Comparison of ENCODE assay signal across 8 mouse cellular contexts in genomic region chr17:23771284-23772218, GRCm38 (mm10). TPM values are rescaled to one million over a fixed set of nuclear protein-coding genes. Genes with fewer than 3 reads are reported as not detected.
A peak's percentile ranks its signal among the peaks of the same experiment; 100 is the strongest.
DNase-seq lines count a peak whose midpoint lies in the region; ATAC-seq lines count a peak whose summit lies in the region.

TSS of gene Flywch1 (minus strand) at chr17:23771602.

- DNase-seq in Muller cell, postnatal 12 days (ENCODE audit: inconsistent ontology term) = peak; percentile 97
- peak; percentile 100 for DNase-seq in cerebellum, adult 9-11 months
- DNase-seq in frontal cortex, adult 2 months (ENCODE audit: extremely low spot score in 1 of 2, low spot score in 1 of 2) = peak; percentile 99
- DNase-seq in hindbrain, embryonic 11.5 days (ENCODE audit: low spot score) = peak; percentile 99
- DNase-seq in layer of hippocampus, postnatal 10 days (ENCODE audit: low spot score in 2 of 2) = peak; percentile 98 to 99
- DNase-seq in lung, postnatal 10 days = peak; percentile 99
- DNase-seq in ovary, postnatal 36 days (ENCODE audit: low spot score) = peak; percentile 96
- peak; percentile 97 for DNase-seq in thymus, postnatal 25 days

- H3K4me1 ChIP-seq in hindbrain, embryonic 11.5 days (replicated peaks; ENCODE audit: control insufficient read depth, insufficient read depth, low read length) = no peaks in the 10 kb centered on the region

- H3K4me2 ChIP-seq in hindbrain, embryonic 11.5 days (replicated peaks; ENCODE audit: low read depth, low read length) = peak within 1 kb of the TSS; percentile 36

- no peaks in the 10 kb centered on the region for H3K27me3 ChIP-seq in hindbrain, embryonic 11.5 days (ENCODE audit: control insufficient read depth, insufficient read depth, low read length)

- H3K9ac ChIP-seq in hindbrain, embryonic 11.5 days (ENCODE audit: low read depth, low read length) = peak within 1 kb of the TSS; percentile 87

- ATAC-seq in hindbrain, embryonic 11.5 days (ENCODE audit: low FRiP score) = peak; percentile 98

- H3K36me3 ChIP-seq in hindbrain, embryonic 11.5 days (ENCODE audit: control insufficient read depth, insufficient read depth, low read length) = no peaks in the 10 kb centered on the region

- peak within 1 kb of the TSS; percentile 90 for H3K27ac ChIP-seq in hindbrain, embryonic 11.5 days (ENCODE audit: low read depth, low read length)

- 4% methylated on average over 51 of the region's 58 CpGs for WGBS in hindbrain, embryonic 11.5 days

- H3K4me3 ChIP-seq in hindbrain, embryonic 11.5 days (ENCODE audit: low read depth, low read length) = peak within 1 kb of the TSS; percentile 65

- H3K9me3 ChIP-seq in hindbrain, embryonic 11.5 days (ENCODE audit: control insufficient read depth, low read length) = no peaks in the 10 kb centered on the region

RNA-seq across cellular contexts. Expression of gene Flywch1, which starts in this region (rescaled TPM):
- 208 and 231 TPM in 2 replicates for polyA plus RNA-seq in frontal cortex, adult 2 months (2012; rRNA removed)
- polyA plus RNA-seq in hindbrain, embryonic 11.5 days (2014; fragmentation: Nextera tagmentation; extraction: Ambion mirVana) = 127 and 135 TPM in 2 replicates
- 100 to 1,000 TPM; 121 to 123 TPM for total RNA-seq in layer of hippocampus, postnatal 10 days (2021)

Comparison
In these comparisons a context has a peak if more than half of its experiments do, and no peak if none do; other contexts are left out.
1. Peak in every context shown above with its lines: DNase-seq, ATAC-seq, H3K4me3 ChIP-seq and H3K27ac ChIP-seq.